Mouse (Mus musculus): ENCODE results near the gene Alg2. TPM values are rescaled to one million over a fixed set of nuclear protein-coding genes. Genes with fewer than 3 reads are reported as not detected.
A peak's percentile ranks its signal among the peaks of the same experiment; 100 is the strongest.

Alg2 gene
- polyA plus RNA-seq, 1 experiment from 2014 or later = 22.2 TPM

DNA sequence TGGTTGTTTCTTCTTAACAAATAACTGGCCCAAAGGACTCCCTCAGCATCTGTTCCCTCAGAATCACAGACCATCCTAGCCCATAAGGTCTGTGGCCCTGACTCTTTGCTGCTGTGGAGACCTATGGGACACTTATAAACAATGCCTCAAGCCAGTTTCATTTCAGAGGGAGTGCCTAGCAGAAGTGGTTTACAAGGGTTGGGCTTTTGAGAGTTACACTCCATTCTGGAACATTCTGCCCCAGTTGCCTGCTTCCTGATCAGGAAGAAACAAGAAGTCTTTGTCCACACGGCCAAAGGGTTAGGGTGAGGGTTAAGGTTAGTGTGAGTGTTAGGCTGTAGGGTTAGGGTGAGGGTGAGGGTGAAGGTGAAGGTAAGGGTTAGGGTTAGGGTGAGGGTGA lies 20.0 kb upstream of the Alg2 start:
- Histone ChIP-seq H3K4me3 (no peak overlapping the region), H3K27ac (no peak overlapping the region), H3K27me3 (no peaks in the 10 kb centered on the region), H3K9me3 (replicated peaks) (no peaks in the 10 kb centered on the region), H3K36me3 (no peaks in the 10 kb centered on the region), H3K4me2 (no peak overlapping the region), H3K4me1 (replicated peaks) (no peaks in the 10 kb centered on the region), H3K9ac (no peak overlapping the region)
- WGBS = 76% methylated on average over 1 of the region's 1 CpGs
- ATAC-seq (replicated peaks; ENCODE audit: insufficient number of reproducible peaks, insufficient read depth, low FRiP score, low read depth) = no peak

DNA sequence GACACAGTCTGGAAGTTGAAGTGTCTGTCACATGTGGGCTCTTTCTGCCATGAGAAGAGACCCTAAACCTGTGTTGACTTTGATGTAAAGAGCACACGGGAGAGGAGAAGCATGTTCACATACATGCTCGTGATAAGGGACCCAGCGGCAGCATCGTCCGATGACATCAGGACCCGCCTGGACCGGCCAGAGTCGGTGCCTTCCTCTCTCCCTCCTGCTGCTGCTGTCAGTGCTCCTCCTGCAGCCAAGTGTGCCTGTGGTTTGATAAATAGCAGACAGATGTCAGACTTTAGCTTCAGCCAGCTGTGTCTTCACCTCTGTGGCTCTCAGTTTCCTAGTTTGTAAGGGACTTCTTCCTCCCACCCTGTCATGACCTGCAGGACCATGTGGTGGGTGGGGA lies 19.3 kb upstream of the Alg2 start:
- no peaks in the 10 kb centered on the region for H3K4me1 ChIP-seq (replicated peaks)
- no peak overlapping the region for H3K4me2 ChIP-seq
- no peaks in the 10 kb centered on the region for H3K36me3 ChIP-seq
- no peak overlapping the region for H3K27ac ChIP-seq
- no peaks in the 10 kb centered on the region for H3K9me3 ChIP-seq (replicated peaks)
- H3K4me3 ChIP-seq = no peak overlapping the region
- H3K9ac ChIP-seq = no peak overlapping the region
- no peak for ATAC-seq (replicated peaks; ENCODE audit: insufficient number of reproducible peaks, insufficient read depth, low FRiP score, low read depth)
- WGBS = 38% methylated on average over 8 of the region's 8 CpGs
- H3K27me3 ChIP-seq = no peaks in the 10 kb centered on the region

DNA sequence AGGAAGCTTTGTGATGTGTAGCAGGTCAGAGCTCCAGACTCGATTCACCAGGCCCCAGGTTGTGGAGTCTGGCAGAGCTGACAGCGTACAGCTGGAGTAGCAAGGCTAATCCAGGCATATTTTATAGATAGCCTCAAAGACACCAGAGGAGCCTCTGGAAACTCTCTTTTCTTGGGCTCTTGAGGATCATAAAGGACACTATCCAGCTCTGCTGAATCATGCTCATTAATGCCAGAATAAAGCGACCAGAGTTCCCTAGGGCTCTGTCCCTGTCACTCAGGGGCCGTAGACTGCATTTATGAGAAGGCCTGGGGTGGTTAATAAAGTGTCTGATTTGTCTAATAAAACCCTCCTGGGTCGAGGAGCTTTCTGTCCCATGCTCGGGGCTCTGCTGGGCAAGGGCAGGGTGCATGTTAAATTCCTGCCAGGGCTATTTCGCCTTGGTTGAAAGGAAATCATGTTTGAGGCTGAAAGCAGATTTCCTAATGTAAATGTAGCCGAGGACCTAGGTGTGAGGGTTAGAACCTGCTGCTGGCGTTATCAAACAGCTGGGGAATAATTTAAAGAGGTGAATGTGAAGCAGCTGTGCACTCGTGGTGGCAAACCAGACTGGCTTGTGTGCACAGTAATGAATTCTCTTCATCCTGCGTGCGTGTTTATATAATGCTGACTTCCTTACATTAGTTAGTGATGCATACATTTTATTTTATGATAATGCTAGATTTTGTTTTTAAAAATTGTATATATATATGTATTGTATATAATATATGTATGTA lies 18.4 kb upstream of the Alg2 start:
- Histone ChIP-seq H3K27ac (no peak overlapping the region), H3K4me2 (no peak overlapping the region), H3K9ac (no peak overlapping the region), H3K9me3 (replicated peaks) (no peaks in the 10 kb centered on the region), H3K4me1 (replicated peaks) (no peaks in the 10 kb centered on the region), H3K36me3 (no peaks in the 10 kb centered on the region), H3K27me3 (no peaks in the 10 kb centered on the region), H3K4me3 (no peak overlapping the region)
- WGBS = 67% methylated on average over 12 of the region's 12 CpGs
- ATAC-seq (replicated peaks; ENCODE audit: insufficient number of reproducible peaks, insufficient read depth, low FRiP score, low read depth) = no peak

DNA sequence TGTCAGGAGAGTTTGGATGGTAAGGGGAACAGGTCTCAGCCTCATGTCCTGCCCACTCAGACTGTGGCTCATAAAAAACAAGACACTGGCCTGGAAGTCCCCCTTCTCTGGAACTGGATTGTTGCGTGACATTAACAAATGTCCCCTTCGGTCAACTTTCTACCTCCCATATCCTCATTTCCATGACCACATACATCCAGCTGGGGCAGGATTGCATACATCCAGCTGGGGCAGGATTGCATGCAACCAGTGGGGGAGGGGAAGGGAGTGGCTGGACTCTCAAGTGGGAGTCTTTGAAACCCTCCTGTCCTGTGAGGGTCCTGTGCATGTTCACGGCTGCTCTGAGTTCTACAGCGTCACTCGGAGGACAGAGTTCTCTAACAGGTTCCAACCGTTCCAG lies 17.1 kb upstream of the Alg2 start:
- no peak overlapping the region for H3K27ac ChIP-seq
- no peaks in the 10 kb centered on the region for H3K27me3 ChIP-seq
- H3K4me2 ChIP-seq = no peak overlapping the region
- no peaks in the 10 kb centered on the region for H3K9me3 ChIP-seq (replicated peaks)
- H3K9ac ChIP-seq = no peak overlapping the region
- no peak overlapping the region for H3K4me3 ChIP-seq
- H3K4me1 ChIP-seq (replicated peaks) = no peaks in the 10 kb centered on the region
- no peak for ATAC-seq (replicated peaks; ENCODE audit: insufficient number of reproducible peaks, insufficient read depth, low FRiP score, low read depth)
- H3K36me3 ChIP-seq = no peaks in the 10 kb centered on the region
- 85% methylated on average over 6 of the region's 6 CpGs for WGBS

DNA sequence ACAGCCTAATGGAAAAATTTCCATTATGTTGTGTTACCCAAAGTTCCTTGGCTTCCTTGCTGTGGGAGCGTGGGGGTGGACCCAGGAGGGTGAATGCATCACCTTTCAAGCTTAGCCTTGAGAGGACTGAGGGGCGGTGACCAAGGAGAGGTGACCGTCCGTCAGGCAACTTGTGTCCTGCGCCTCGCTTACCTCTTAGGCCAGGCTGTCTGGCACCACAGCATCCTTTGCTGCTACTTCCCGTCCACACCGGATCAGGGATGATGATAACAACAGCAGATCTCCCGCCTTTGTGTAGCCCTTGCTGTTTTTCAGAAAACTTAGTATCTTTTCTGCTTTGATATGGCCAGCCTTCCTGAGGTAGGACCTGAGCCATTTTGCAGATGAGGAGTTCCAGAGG lies 6.4 kb upstream of the Alg2 start:
- Histone ChIP-seq H3K9ac (no peak overlapping the region), H3K4me3 (no peak overlapping the region), H3K4me2 (no peak overlapping the region), H3K36me3 (peaks cover 53% of the 10 kb centered on the region), H3K27me3 (no peaks in the 10 kb centered on the region), H3K4me1 (replicated peaks) (peaks cover 5% of the 10 kb centered on the region), H3K27ac (no peak overlapping the region), H3K9me3 (replicated peaks) (no peaks in the 10 kb centered on the region)
- no peak for ATAC-seq (replicated peaks; ENCODE audit: insufficient number of reproducible peaks, insufficient read depth, low FRiP score, low read depth)
- WGBS = 91% methylated on average over 9 of the region's 9 CpGs

DNA sequence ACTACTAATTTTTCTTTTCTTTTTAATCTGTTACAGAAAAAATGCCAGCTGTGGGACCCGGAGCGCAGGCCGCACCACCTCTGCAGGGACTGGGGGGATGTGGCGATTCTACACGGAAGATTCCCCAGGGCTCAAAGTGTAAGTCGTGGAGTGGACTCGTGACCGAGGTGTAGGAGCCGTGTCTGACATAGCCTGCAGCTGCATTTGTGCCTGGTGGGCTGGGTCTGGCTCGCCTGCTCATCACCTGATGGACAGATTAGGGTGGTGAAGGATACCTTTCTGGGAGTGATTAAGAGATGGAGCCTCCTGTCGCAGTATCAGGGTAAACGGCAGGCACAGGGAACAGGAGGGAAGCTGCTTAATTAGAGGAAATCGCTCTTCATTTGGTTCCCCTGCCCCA lies 6.0 kb upstream of the Alg2 start:
- Histone ChIP-seq H3K27ac (no peak overlapping the region), H3K27me3 (no peaks in the 10 kb centered on the region), H3K4me3 (no peak overlapping the region), H3K4me2 (no peak overlapping the region), H3K36me3 (peaks cover 53% of the 10 kb centered on the region), H3K4me1 (replicated peaks) (peaks cover 10% of the 10 kb centered on the region), H3K9me3 (replicated peaks) (no peaks in the 10 kb centered on the region), H3K9ac (no peak overlapping the region)
- ATAC-seq (replicated peaks; ENCODE audit: insufficient number of reproducible peaks, insufficient read depth, low FRiP score, low read depth) = no peak
- 88% methylated on average over 13 of the region's 13 CpGs for WGBS

DNA sequence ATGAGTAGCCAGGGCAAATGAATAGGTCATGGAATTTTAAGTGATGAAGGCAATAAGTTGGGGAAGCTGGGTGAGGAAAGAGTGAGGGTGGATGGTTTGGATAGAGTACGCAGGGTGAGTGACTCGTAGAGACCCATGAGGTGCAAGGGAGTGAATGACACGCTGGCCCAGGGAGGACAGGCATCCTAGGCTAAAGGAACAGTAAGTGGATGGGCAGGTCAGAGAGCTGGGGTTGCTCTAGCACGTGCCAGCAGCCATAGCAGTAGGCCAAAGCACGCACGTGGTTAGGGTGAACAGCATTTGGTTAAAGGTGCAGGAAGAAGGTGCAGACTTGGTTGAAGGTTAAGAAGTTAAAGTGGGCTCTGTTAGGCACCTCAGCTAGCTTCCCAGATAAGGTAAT lies 3.4 kb upstream of the Alg2 start:
- Histone ChIP-seq H3K4me2 (no peak overlapping the region), H3K9ac (no peak overlapping the region), H3K9me3 (replicated peaks) (no peaks in the 10 kb centered on the region), H3K4me1 (replicated peaks) (peaks cover 20% of the 10 kb centered on the region), H3K27me3 (no peaks in the 10 kb centered on the region), H3K27ac (no peak overlapping the region), H3K4me3 (no peak overlapping the region), H3K36me3 (peaks cover 49% of the 10 kb centered on the region)
- no peak for ATAC-seq (replicated peaks; ENCODE audit: insufficient number of reproducible peaks, insufficient read depth, low FRiP score, low read depth)
- 91% methylated on average over 6 of the region's 6 CpGs for WGBS

DNA sequence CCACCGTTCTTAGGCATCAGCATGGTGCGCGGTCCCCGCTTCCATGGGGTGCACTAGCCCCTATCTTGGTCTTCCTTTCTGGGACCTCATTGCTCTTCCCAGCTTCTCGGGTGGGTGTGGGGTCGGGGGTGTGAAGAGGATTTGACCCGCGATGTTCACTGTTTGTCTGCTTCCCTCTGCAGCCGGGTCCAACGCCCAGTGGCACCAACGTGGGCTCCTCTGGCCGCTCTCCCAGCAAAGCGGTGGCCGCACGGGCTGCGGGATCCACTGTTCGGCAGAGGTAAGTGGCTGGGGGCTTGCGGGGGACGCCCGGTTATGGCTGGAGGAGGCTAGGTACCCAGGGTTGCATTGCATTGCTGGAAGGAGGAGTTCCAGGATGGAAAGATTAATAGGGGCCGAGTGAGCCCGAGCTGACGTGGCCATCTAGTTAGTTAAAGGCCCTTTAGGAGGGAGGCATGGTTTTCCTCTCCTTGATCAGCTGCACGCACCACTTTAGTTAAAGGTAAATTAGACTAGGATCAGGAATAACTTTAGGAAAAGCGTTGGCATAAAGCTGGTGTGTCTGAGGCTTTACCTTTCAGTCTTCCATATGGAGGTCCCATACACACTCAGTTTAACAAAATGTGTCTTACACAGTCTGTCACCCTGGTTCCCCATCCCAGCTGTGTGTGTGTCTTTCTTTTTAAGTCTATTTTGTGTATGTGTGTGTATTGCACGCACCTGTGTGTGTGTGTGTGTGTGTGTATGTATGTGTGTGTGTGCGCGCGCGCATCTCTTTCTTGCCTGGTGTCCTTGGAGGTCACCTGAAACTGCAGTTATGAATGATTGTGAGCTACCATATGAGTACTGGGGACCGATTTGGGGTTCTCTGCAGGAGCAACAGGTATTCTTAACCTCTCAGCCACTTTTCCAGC lies 854 bp upstream of the Alg2 start:
- WGBS = 13% methylated on average over 31 of the region's 31 CpGs
- peaks cover 51% of the 10 kb centered on the region for H3K36me3 ChIP-seq
- ATAC-seq (replicated peaks; ENCODE audit: insufficient number of reproducible peaks, insufficient read depth, low FRiP score, low read depth) = no peak

DNA sequence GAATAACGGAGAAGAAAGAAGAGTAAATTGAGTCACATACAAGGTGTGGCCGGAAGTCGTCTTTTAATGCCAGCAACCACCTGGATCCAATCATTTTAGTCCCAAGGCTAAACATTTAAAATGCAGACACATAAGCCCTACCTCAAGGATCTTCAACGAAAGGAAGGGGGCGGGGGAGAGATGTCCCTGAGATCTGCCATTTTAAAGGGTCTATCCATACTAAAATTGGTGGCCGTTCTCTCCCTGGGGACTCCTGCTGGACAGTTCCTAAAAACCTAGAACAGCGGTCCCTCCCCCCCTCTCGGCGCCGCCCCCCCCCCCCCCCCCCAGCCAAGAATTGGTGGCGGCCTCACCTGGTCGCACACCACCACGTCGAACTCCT lies 556 bp downstream of the Alg2 start:
- Histone ChIP-seq H3K9me3 (replicated peaks) (no peaks in the 10 kb centered on the region), H3K4me3 (peak overlapping the region; percentile 96), H3K36me3 (peaks cover 53% of the 10 kb centered on the region), H3K27ac (peak overlapping the region; percentile 97), H3K4me2 (peak overlapping the region; percentile 72), H3K4me1 (replicated peaks) (peaks cover 20% of the 10 kb centered on the region), H3K27me3 (no peaks in the 10 kb centered on the region), H3K9ac (peak overlapping the region; percentile 89)
- no peak for ATAC-seq (replicated peaks; ENCODE audit: insufficient number of reproducible peaks, insufficient read depth, low FRiP score, low read depth)
- WGBS = 5% methylated on average over 12 of the region's 14 CpGs

More for the DNA sequence above, 854 bp upstream of the Alg2 start:
- peak overlapping the region; percentile 97 for H3K27ac ChIP-seq
- peaks cover 20% of the 10 kb centered on the region for H3K4me1 ChIP-seq (replicated peaks)
- H3K9me3 ChIP-seq (replicated peaks) = no peaks in the 10 kb centered on the region
- H3K4me2 ChIP-seq = peak overlapping the region; percentile 72
- peak overlapping the region; percentile 96 for H3K4me3 ChIP-seq
- H3K9ac ChIP-seq = peak overlapping the region; percentile 89
- no peaks in the 10 kb centered on the region for H3K27me3 ChIP-seq

DNA sequence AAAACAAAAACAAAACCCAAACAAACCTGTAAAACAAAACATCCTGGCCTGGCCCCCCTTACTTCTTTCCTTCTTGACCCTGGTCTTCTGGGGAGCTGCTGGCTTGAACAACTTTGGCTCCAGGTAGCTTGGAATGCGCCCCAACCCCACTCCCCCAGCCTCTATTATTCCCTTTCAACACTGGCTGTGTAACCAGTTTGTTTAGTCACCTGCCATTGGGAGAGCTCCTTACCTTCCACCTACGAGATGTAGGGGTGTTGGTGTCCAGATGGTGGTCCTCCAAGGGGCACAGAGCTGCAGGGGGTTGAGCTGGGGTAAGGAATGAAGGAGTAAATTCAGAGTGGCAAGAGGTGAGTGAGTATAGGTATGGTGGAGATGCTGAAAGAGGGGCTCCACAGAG lies 6.9 kb downstream of the Alg2 start:
- Histone ChIP-seq H3K27me3 (no peaks in the 10 kb centered on the region), H3K4me2 (no peak overlapping the region), H3K9me3 (replicated peaks) (no peaks in the 10 kb centered on the region), H3K4me3 (no peak overlapping the region), H3K27ac (no peak overlapping the region), H3K36me3 (peaks cover 52% of the 10 kb centered on the region), H3K9ac (no peak overlapping the region), H3K4me1 (replicated peaks) (no peaks in the 10 kb centered on the region)
- ATAC-seq (replicated peaks; ENCODE audit: insufficient number of reproducible peaks, insufficient read depth, low FRiP score, low read depth) = no peak
- WGBS = 85% methylated on average over 2 of the region's 2 CpGs

DNA sequence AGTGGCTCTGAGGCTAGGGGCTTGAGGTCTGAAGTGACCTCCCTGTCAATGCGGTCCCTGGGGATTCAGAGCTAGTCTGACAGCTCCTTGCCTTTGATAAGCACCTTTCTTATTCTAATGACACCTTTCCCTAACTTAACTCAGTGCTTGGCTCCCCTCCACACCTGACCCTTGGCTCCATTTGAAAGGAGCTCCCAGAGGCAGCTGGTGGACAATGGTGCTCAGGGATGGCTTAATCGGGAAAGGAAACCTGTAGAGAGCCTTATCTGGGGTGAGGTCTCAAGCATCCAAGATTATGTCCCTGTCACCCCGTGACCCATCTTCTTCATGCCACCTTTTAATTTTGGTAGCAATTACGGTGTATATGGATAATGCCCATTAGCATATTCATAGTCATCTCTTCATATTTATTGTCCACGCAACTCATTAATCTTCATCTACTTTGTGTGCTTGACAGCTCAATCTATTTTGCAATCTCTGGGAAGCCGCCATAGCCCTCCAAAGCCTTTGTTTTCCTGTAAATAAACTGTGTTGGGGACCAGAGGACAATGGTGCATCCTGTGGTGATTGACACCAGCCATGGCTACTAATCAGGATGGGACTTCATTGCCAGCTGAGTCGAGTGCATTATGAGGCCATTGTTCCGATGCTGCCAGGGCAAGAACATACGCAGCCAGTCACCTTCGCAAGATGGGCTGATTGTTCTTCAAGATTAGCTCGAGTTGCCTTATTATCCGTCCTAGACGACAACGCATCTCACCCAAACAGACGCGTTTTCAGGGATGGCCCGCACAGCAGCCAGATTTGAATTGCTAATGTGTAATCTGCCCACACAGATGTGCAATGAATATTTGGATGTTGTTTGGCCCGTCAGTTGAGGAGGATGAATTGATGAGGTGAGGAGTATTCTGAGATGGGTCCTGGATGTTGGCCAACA lies 24.3 kb downstream of the Alg2 start:
- Histone ChIP-seq H3K9me3 (replicated peaks) (no peaks in the 10 kb centered on the region), H3K36me3 (no peaks in the 10 kb centered on the region), H3K27ac (no peak overlapping the region), H3K4me1 (replicated peaks) (no peaks in the 10 kb centered on the region), H3K4me2 (no peak overlapping the region), H3K4me3 (no peak overlapping the region), H3K9ac (no peak overlapping the region), H3K27me3 (0 out of 2 replicates have a peak, but pooled peaks cover 3% of the 10 kb centered on the region)
- ATAC-seq (replicated peaks; ENCODE audit: insufficient number of reproducible peaks, insufficient read depth, low FRiP score, low read depth) = no peak
- WGBS = 35% methylated on average over 18 of the region's 18 CpGs

All from heart, embryonic 15.5 days (tissue).